Mouse (Mus musculus) MEL (cell line): Measurements from ENCODE around the gene Kdm6b. TPM values are rescaled to one million over a fixed set of nuclear protein-coding genes. Genes with fewer than 3 reads are reported as not detected.

Source experiments
- DNase-seq: peaks from one replicate; pipeline ENCODE4 v3.0.0; 2011; ENCODE audit warnings: low read depth, low spot score
- H3K27ac ChIP-seq: 2 replicates; pipeline ENCODE4 v1.5.1; 2012; ENCODE audit warnings: low read depth, mild to moderate bottlenecking, control low read depth, low read length, moderate library complexity; ENCODE audit not compliant: control insufficient read depth
- H3K27me3 ChIP-seq, 2 experiments: fragments of 150-350 bp in 1 of 2; sonication (generic) in 1 of 2; 2 replicates each; pipeline ENCODE4 v1.6.1; 2012; ENCODE audit warnings: low read length in 2 of 2, mild to moderate bottlenecking in 2 of 2, improper control_type of control experiment in 1 of 2, moderate library complexity in 1 of 2; ENCODE audit not compliant: insufficient read depth in 2 of 2, control insufficient read depth in 1 of 2
- H3K36me3 ChIP-seq, 2 experiments: 2 replicates each; pipeline ENCODE4 v1.6.1; 2012 to 2014; ENCODE audit warnings: low read length in 2 of 2, improper control_type of control experiment in 1 of 2, inconsistent platforms in 1 of 2, mild to moderate bottlenecking in 1 of 2; ENCODE audit not compliant: insufficient read depth in 2 of 2, control insufficient read depth in 1 of 2
- H3K4me1 ChIP-seq, 2 experiments: fragments of 150-350 bp in 1 of 2; sonication (generic) in 1 of 2; 2 replicates each; pipeline ENCODE4 v1.6.1; 2012; ENCODE audit warnings: low read length in 2 of 2, improper control_type of control experiment in 1 of 2, mild to moderate bottlenecking in 1 of 2; ENCODE audit not compliant: insufficient read depth in 2 of 2, control insufficient read depth in 1 of 2
- H3K4me3 ChIP-seq, 2 experiments: fragments of 150-350 bp in 1 of 2; sonication (generic) in 1 of 2; 2 replicates each; pipeline ENCODE4 v1.5.1; 2012; ENCODE audit warnings: low read depth in 2 of 2, low read length in 2 of 2, mild to moderate bottlenecking in 2 of 2, moderate library complexity in 2 of 2, control low read depth in 1 of 2, improper control_type of control experiment in 1 of 2; ENCODE audit not compliant: control insufficient read depth in 1 of 2, insufficient read depth in 1 of 2
- H3K79me2 ChIP-seq: 2 replicates; pipeline ENCODE4 v1.6.1; 2012; ENCODE audit warnings: mild to moderate bottlenecking, low read length, moderate library complexity; ENCODE audit not compliant: control insufficient read depth, poor library complexity, insufficient read depth
- H3K9ac ChIP-seq: 2 replicates; pipeline ENCODE4 v1.6.1; 2012; ENCODE audit warnings: low read depth, mild to moderate bottlenecking, control low read depth, low read length, moderate library complexity; ENCODE audit not compliant: control insufficient read depth, poor library complexity, severe bottlenecking
- H3K9me3 ChIP-seq: fragments of 150-350 bp; sonication (generic); replicated peaks from 2 replicates; pipeline ENCODE4 v1.6.1; 2012; ENCODE audit warnings: mild to moderate bottlenecking, low read length, improper control_type of control experiment, moderate library complexity; ENCODE audit not compliant: insufficient read depth
- BHLHE40 ChIP-seq: IDR thresholded peaks from 2 replicates; pipeline ENCODE4 v1.6.1; 2012; ENCODE audit warnings: low read depth, mild to moderate bottlenecking, inconsistent platforms, low read length, improper control_type of control experiment, borderline replicate concordance
- CTCF ChIP-seq, 3 experiments: IDR thresholded peaks in 2 of 3; conservative IDR thresholded peaks in 1 of 3; 2 replicates each; pipeline ENCODE4 v1.5.1; 2011 to 2012; ENCODE audit warnings: low read length in 3 of 3, low read depth in 2 of 3, mild to moderate bottlenecking in 2 of 3, improper control_type of control experiment in 1 of 3, inconsistent platforms in 1 of 3, mixed read lengths in 1 of 3, moderate library complexity in 1 of 3; ENCODE audit not compliant: control insufficient read depth in 1 of 3, insufficient read depth in 1 of 3, poor library complexity in 1 of 3, severe bottlenecking in 1 of 3
- E2F4 ChIP-seq: IDR thresholded peaks from 2 replicates; pipeline ENCODE4 v1.6.1; 2011; ENCODE audit warnings: low read depth, low read length, improper control_type of control experiment, borderline replicate concordance
- ELF1 ChIP-seq: IDR thresholded peaks from 2 replicates; pipeline ENCODE4 v1.6.1; 2014; ENCODE audit warnings: low read depth, mild to moderate bottlenecking, inconsistent platforms, low read length, improper control_type of control experiment, moderate library complexity
- ETS1 ChIP-seq: IDR thresholded peaks from 2 replicates; pipeline ENCODE4 v1.6.1; 2012; ENCODE audit warnings: low read depth, mild to moderate bottlenecking, inconsistent platforms, low read length, improper control_type of control experiment, moderate library complexity
- JUND ChIP-seq: IDR thresholded peaks from 2 replicates; pipeline ENCODE4 v1.6.1; 2011; ENCODE audit warnings: low read depth, mild to moderate bottlenecking, improper control_type of control experiment, low read length
- MAX ChIP-seq: IDR thresholded peaks from 2 replicates; pipeline ENCODE4 v1.6.1; 2011; ENCODE audit warnings: low read length, improper control_type of control experiment
- MEF2A ChIP-seq: IDR thresholded peaks from 2 replicates; pipeline ENCODE4 v1.6.1; 2014; ENCODE audit warnings: low read depth, mild to moderate bottlenecking, inconsistent platforms, low read length, improper control_type of control experiment; ENCODE audit not compliant: poor library complexity, insufficient replicate concordance, severe bottlenecking; ENCODE audit errors: extremely low read depth
- MXI1 ChIP-seq: IDR thresholded peaks from 2 replicates; pipeline ENCODE4 v1.6.1; 2011; ENCODE audit warnings: mild to moderate bottlenecking, low read depth, low read length, improper control_type of control experiment
- MYB ChIP-seq: IDR thresholded peaks from 2 replicates; pipeline ENCODE4 v1.6.1; 2011; ENCODE audit warnings: mild to moderate bottlenecking, low read depth, low read length, improper control_type of control experiment
- MYC ChIP-seq: IDR thresholded peaks from 2 replicates; pipeline ENCODE4 v1.6.1; 2011; ENCODE audit warnings: low read depth, mild to moderate bottlenecking, low read length, improper control_type of control experiment, moderate library complexity
- NELFE ChIP-seq: IDR thresholded peaks from 2 replicates; pipeline ENCODE4 v1.6.1; 2011; ENCODE audit warnings: low read depth, low read length, improper control_type of control experiment
- NRF1 ChIP-seq: IDR thresholded peaks from 2 replicates; pipeline ENCODE4 v1.6.1; 2014; ENCODE audit warnings: low read depth, mild to moderate bottlenecking, inconsistent platforms, low read length, improper control_type of control experiment, moderate library complexity; ENCODE audit not compliant: poor library complexity, insufficient read depth, severe bottlenecking
- POLR2A ChIP-seq, 2 experiments: IDR thresholded peaks; 2 replicates each; pipeline ENCODE4 v1.6.1; 2011 to 2012; ENCODE audit warnings: low read length in 2 of 2, mild to moderate bottlenecking in 2 of 2, control low read depth in 1 of 2, improper control_type of control experiment in 1 of 2, low read depth in 1 of 2, moderate library complexity in 1 of 2; ENCODE audit not compliant: control insufficient read depth in 1 of 2, insufficient read depth in 1 of 2, poor library complexity in 1 of 2
- POLR2AphosphoS5 ChIP-seq: IDR thresholded peaks from 2 replicates; pipeline ENCODE4 v1.6.1; 2012; ENCODE audit warnings: low read depth, borderline replicate concordance, mild to moderate bottlenecking, inconsistent platforms, low read length, moderate library complexity, mixed read lengths
- RAD21 ChIP-seq: IDR thresholded peaks from 2 replicates; pipeline ENCODE4 v1.6.1; 2011; ENCODE audit warnings: mild to moderate bottlenecking, low read depth, low read length, improper control_type of control experiment
- TAL1 ChIP-seq: IDR thresholded peaks from 2 replicates; pipeline ENCODE4 v1.6.1; 2012; ENCODE audit warnings: mild to moderate bottlenecking, inconsistent platforms, low read length, moderate library complexity, mixed read lengths
- UBTF ChIP-seq: IDR thresholded peaks from 2 replicates; pipeline ENCODE4 v1.6.1; 2012; ENCODE audit warnings: low read depth, mild to moderate bottlenecking, inconsistent platforms, low read length, improper control_type of control experiment, moderate library complexity, borderline replicate concordance; ENCODE audit not compliant: insufficient read depth
- USF1 ChIP-seq: IDR thresholded peaks from 2 replicates; pipeline ENCODE4 v1.6.1; 2014; ENCODE audit warnings: low read depth, mild to moderate bottlenecking, inconsistent platforms, low read length, improper control_type of control experiment, moderate library complexity
- ZKSCAN1 ChIP-seq: IDR thresholded peaks from 2 replicates; pipeline ENCODE4 v1.6.1; 2012; ENCODE audit warnings: low read depth, mild to moderate bottlenecking, inconsistent platforms, low read length, improper control_type of control experiment, moderate library complexity
- polyA plus RNA-seq, 2 experiments: library from polyadenylated mRNA; stranded (reverse) in 1 of 2; unstranded in 1 of 2; fragments of >175 nt in 1 of 2; fragments of >200 nt in 1 of 2; gene quantifications; 2 replicates each; pipeline versions ENCODE4 v1.2.1 to v1.2.4; 2012; ENCODE audit warnings: low replicate concordance in 2 of 2, low read depth in 1 of 2; ENCODE audit not compliant: insufficient read length in 2 of 2, insufficient read depth in 1 of 2, missing spikeins in 1 of 2
- total RNA-seq: library from RNA; depleted of rRNA; stranded (reverse); fragments of 300-350 nt; gene quantifications from 2 replicates; pipeline ENCODE4 v1.2.3, GENCODE M21; 2012

Kdm6b gene
- total and polyA plus RNA-seq, 3 experiments: 5.8 to 43.4 (median 25.0) TPM

GRCm38 (mm10) chr11:69443328-69443727 lies 29.9 kb upstream of the Kdm6b start:
- no peaks in the 10 kb centered on the region for H3K79me2 ChIP-seq
- H3K4me3 ChIP-seq: no peak overlapping the region
- peak; percentile 44 for DNase-seq
- TF ChIP-seq MYC (0 out of 2 replicates have a peak, but pooled peaks have one; percentile 65), NRF1 (no peak), MAX (peak; percentile 59; the same call in 1 of the 2 replicates), CTCF (IDR thresholded peaks at IDR 0.05 in 2 of 3, conservative IDR thresholded peaks at IDR 0.05 in 1 of 3; ENCODE audit: control insufficient read depth in 1 of 3, insufficient read depth in 1 of 3, low read depth in 2 of 3, low read length in 3 of 3, poor library complexity in 1 of 3, severe bottlenecking in 1 of 3) (no peak), BHLHE40 (peak; percentile 45; the same call in 1 of the 2 replicates), NELFE (no peak), MXI1 (0 out of 2 replicates have a peak, but pooled peaks have one; percentile 37), E2F4 (no peak), POLR2A (IDR thresholded peaks at IDR 0.05; ENCODE audit: control insufficient read depth in 1 of 2, insufficient read depth in 1 of 2, low read depth in 1 of 2, low read length in 2 of 2, poor library complexity in 1 of 2) (no peak)
- TF ChIP-seq, all 39 proteins: peak for 4
- Histone ChIP-seq H3K27ac (no peak overlapping the region), H3K9ac (no peak overlapping the region), H3K27me3 (peaks cover 2% of the 10 kb centered on the region in 2 experiments; a peak in 3 of 4 replicates), H3K36me3 (no peaks in the 10 kb centered on the region), H3K9me3 (no peaks in the 10 kb centered on the region), H3K4me1 (peaks cover 0 to 5% of the 10 kb centered on the region in 2 experiments; a peak in 1 of 4 replicates)

- no peak for DNase-seq
- Histone ChIP-seq H3K9me3 (no peaks in the 10 kb centered on the region), H3K79me2 (no peaks in the 10 kb centered on the region), H3K36me3 (no peaks in the 10 kb centered on the region), H3K27me3 (peaks cover 5 to 12% of the 10 kb centered on the region in 2 experiments), H3K9ac (no peak overlapping the region), H3K27ac (no peak overlapping the region), H3K4me1 (no peaks in the 10 kb centered on the region), H3K4me3 (no peak overlapping the region)
- TF ChIP-seq ELF1 (no peak), ETS1 (no peak), RAD21 (no peak), MYB (no peak), TAL1 (no peak), MEF2A (no peak)
Observed at GRCm38 (mm10) chr11:69437291-69437690, 23.8 kb upstream of the Kdm6b start.

- H3K79me2 ChIP-seq: no peaks in the 10 kb centered on the region
- H3K27ac ChIP-seq: no peak overlapping the region
- TF ChIP-seq JUND (no peak), UBTF (no peak), USF1 (no peak), BHLHE40 (no peak), NELFE (no peak), MXI1 (no peak), POLR2AphosphoS5 (no peak), ZKSCAN1 (no peak), MYC (no peak), E2F4 (no peak), MYB (no peak), POLR2A (IDR thresholded peaks at IDR 0.05; ENCODE audit: control insufficient read depth in 1 of 2, insufficient read depth in 1 of 2, low read depth in 1 of 2, low read length in 2 of 2, poor library complexity in 1 of 2) (no peak)
- peaks cover 3 to 12% of the 10 kb centered on the region in 2 experiments; a peak in 3 of 4 replicates for H3K27me3 ChIP-seq
- H3K4me1 ChIP-seq: peaks cover 0 to 6% of the 10 kb centered on the region in 2 experiments; a peak in 1 of 4 replicates
- H3K9me3 ChIP-seq: no peaks in the 10 kb centered on the region
- DNase-seq: no peak
- H3K4me3 ChIP-seq: no peak overlapping the region
- no peaks in the 10 kb centered on the region; a peak in 1 of 4 replicates for H3K36me3 ChIP-seq
- no peak overlapping the region for H3K9ac ChIP-seq
Observed at GRCm38 (mm10) chr11:69433189-69433588, 19.7 kb upstream of the Kdm6b start.
